Mouse (Mus musculus): ENCODE data around the gene Sectm1a.

DNA sequence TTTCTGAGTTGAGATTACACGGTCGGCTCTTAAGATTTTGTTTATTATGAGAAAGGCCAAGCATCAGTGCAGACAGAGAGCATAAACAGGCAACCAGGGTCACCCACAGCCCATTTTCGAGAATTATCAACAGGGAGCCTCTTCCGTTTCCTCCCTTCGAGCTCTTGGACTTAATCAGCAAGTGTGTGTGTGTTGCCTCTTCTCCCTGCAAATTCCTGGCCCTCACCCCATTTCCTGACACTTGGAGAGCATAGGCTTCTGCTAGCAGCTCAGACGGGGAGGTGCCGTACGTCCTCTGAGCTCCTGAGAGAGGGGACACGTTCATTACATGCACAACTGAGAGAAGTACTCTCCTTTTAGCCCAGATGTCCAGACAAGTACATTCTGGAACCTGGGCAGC is 27.0 kb upstream of the Sectm1a start:
- TF ChIP-seq GATA1 (IDR thresholded peaks at IDR 0.05; ENCODE audit: low read length) (no peak), TAL1 (IDR thresholded peaks at IDR 0.05; ENCODE audit: low read length) (no peak)

Data from erythroblast, embryonic 14.5 days (primary cell).